17 mouse cellular contexts compared by ENCODE assay signal in genomic region chr8:91188152-91188551, GRCm38 (mm10). TPM values are rescaled to one million over a fixed set of nuclear protein-coding genes. Genes with fewer than 3 reads are reported as not detected.
DNase-seq lines count a peak whose midpoint lies in the region.
"Had no signal": no experiment of that assay in that cellular context is flagged by ENCODE, and none has a peak within 500 bp of the region (broad histone marks: within the 10 kb centered on the region; RNA-seq: fewer than 3 reads in every experiment).

No protein-coding gene starts in this region.

- peaks cover 9% of the 10 kb centered on the region for H3K4me1 ChIP-seq in heart, embryonic 10.5 days

- peak; percentile 72 for DNase-seq in heart, embryonic 10.5 days (ENCODE audit: low spot score)
- DNase-seq in heart, adult 11 months = no peak
- DNase-seq in testis, postnatal 10 days (ENCODE audit: low spot score) = peak; percentile 23
- no peak for DNase-seq in testis, postnatal 14 days (ENCODE audit: low spot score)
- DNase-seq in spleen, postnatal 4 days (ENCODE audit: low spot score in 2 of 2) = no peak
- DNase-seq: adrenal gland, adult 8-10 months; adrenal gland, postnatal 36 days; cerebellum, adult 11-12 months; cerebellum, adult 2 months; cerebellum, adult 9-10 months; cerebellum, postnatal 10 days; cerebellum, postnatal 25 days; forebrain, postnatal 0 days had no signal

- no peaks in the 10 kb centered on the region for H3K9me3 ChIP-seq in heart, embryonic 10.5 days
- H3K9me3 ChIP-seq: embryonic facial prominence, embryonic 10.5 days; forebrain, embryonic 13.5 days; forebrain, embryonic 15.5 days had no signal

- WGBS in heart, embryonic 10.5 days = 60% methylated on average over 11 of the region's 11 CpGs

- no peaks in the 10 kb centered on the region for H3K36me3 ChIP-seq in heart, embryonic 10.5 days
- H3K36me3 ChIP-seq: embryonic facial prominence, embryonic 10.5 days; embryonic facial prominence, embryonic 12.5 days; forebrain, embryonic 15.5 days had no signal

- H3K27me3 ChIP-seq in heart, embryonic 10.5 days (ENCODE audit: insufficient read depth, poor library complexity, severe bottlenecking) = peaks cover 29% of the 10 kb centered on the region; the same call in 1 of the 2 replicates
- H3K27me3 ChIP-seq: embryonic facial prominence, embryonic 12.5 days had no signal

- H3K4me3 ChIP-seq in heart, embryonic 10.5 days = no peak overlapping the region
- H3K4me3 ChIP-seq: embryonic facial prominence, embryonic 10.5 days; embryonic facial prominence, embryonic 12.5 days; forebrain, embryonic 13.5 days; forebrain, embryonic 15.5 days had no signal

- no peak overlapping the region for H3K27ac ChIP-seq in heart, embryonic 10.5 days
- H3K27ac ChIP-seq: embryonic facial prominence, embryonic 10.5 days; embryonic facial prominence, embryonic 12.5 days; forebrain, embryonic 13.5 days; forebrain, embryonic 15.5 days had no signal

RNA-seq across cellular contexts. Expression of gene Aktip, which starts 11.6 kb away (rescaled TPM):
- polyA plus RNA-seq in heart, embryonic 10.5 days (2016; fragmentation: Nextera tagmentation; extraction: Ambion mirVana) = 49.7 and 52.2 TPM in 2 replicates

Comparison
In these comparisons a context has a peak if more than half of its experiments do, and no peak if none do; other contexts are left out.
1. DNase-seq: peak in heart, embryonic 10.5 days (single experiment) and testis, postnatal 10 days (single experiment); none in heart, adult 11 months (single experiment), testis, postnatal 14 days (single experiment) and spleen, postnatal 4 days (0 of 2).